Mouse (Mus musculus): ENCODE measurements around the gene Ripor2.

GRCm38 (mm10) chr13:24602978-24603377 is 21.0 kb downstream of the Ripor2 start:
- no peak for TF ChIP-seq CTCF (IDR thresholded peaks at IDR 0.05; ENCODE audit: low read depth)
- 0 out of 2 replicates have a peak, but pooled peaks have one; percentile 42 for TF ChIP-seq EP300 (IDR thresholded peaks at IDR 0.05; ENCODE audit: low read depth)
